Mouse (Mus musculus) forebrain, embryonic 12.5 days (tissue): ENCODE measurements at regions not wholly inside any gene's neighbourhood (a gene's known extent, or its start where the extent isn't known, plus 50 kb on each side); places are given as distances from the start of the nearest gene placed in this dataset.

ENCODE experiments used
- ATAC-seq: fragments of 200-750 bp; cut with Nextera tagmentation; 2 replicates; pipeline ENCODE4 v1.8.0; 2017; ENCODE audit warnings: moderate TSS enrichment; ENCODE audit not compliant: low FRiP score
- H3K27ac ChIP-seq: fragments of 300-500 bp; sonication (generic); 2 replicates; pipeline ENCODE4 v1.5.1; 2016; ENCODE audit warnings: mild to moderate bottlenecking
- H3K27me3 ChIP-seq: fragments of 300-500 bp; sonication (generic); 2 replicates; pipeline ENCODE4 v1.6.1; 2016; ENCODE audit warnings: mild to moderate bottlenecking
- H3K36me3 ChIP-seq: fragments of 300-500 bp; sonication (generic); replicated peaks from 2 replicates; pipeline ENCODE4 v1.6.1; 2016; ENCODE audit warnings: mild to moderate bottlenecking
- H3K4me1 ChIP-seq: fragments of 300-500 bp; sonication (generic); 2 replicates; pipeline ENCODE4 v1.6.1; 2016
- H3K4me2 ChIP-seq: fragments of 300-500 bp; sonication (generic); 2 replicates; pipeline ENCODE4 v1.6.1; 2016; ENCODE audit warnings: mild to moderate bottlenecking, moderate library complexity
- H3K4me3 ChIP-seq: fragments of 300-500 bp; sonication (generic); replicated peaks from 2 replicates; pipeline ENCODE4 v1.5.1; 2016; ENCODE audit warnings: mild to moderate bottlenecking
- H3K9ac ChIP-seq: fragments of 300-500 bp; sonication (generic); 2 replicates; pipeline ENCODE4 v1.6.1; 2016; ENCODE audit warnings: mild to moderate bottlenecking
- H3K9me3 ChIP-seq: fragments of 300-500 bp; sonication (generic); 2 replicates; pipeline ENCODE4 v1.6.1; 2016
- WGBS: fragments of 180-500 bp; shearing (Covaris S2); methylation state at CpG from one replicate; pipeline ENCODE4 v1.1.7; 2016; 5-methylcytosine and 5-hydroxymethylcytosine counted together

- no peaks in the 10 kb centered on the region for H3K9me3 ChIP-seq
- 83% methylated on average over 11 of the region's 11 CpGs for WGBS
- H3K4me1 ChIP-seq: no peaks in the 10 kb centered on the region
- no peaks in the 10 kb centered on the region for H3K36me3 ChIP-seq
- no peak overlapping the region for H3K4me3 ChIP-seq
- H3K9ac ChIP-seq: no peak overlapping the region
- no peak for ATAC-seq
- H3K27ac ChIP-seq: no peak overlapping the region
- no peak overlapping the region for H3K4me2 ChIP-seq
- no peaks in the 10 kb centered on the region for H3K27me3 ChIP-seq
Measured at GRCm38 (mm10) chr9:116335561-116336478, 160.7 kb upstream of the Tgfbr2 start.

GRCm38 (mm10) chr9:116333956-116334463, 158.8 kb upstream of the Tgfbr2 start:
- Histone ChIP-seq H3K9me3 (no peaks in the 10 kb centered on the region), H3K27me3 (no peaks in the 10 kb centered on the region), H3K4me2 (no peak overlapping the region), H3K36me3 (no peaks in the 10 kb centered on the region), H3K4me3 (no peak overlapping the region), H3K27ac (no peak overlapping the region), H3K9ac (no peak overlapping the region), H3K4me1 (no peaks in the 10 kb centered on the region)
- no peak for ATAC-seq
- WGBS: 82% methylated on average over 6 of the region's 6 CpGs

GRCm38 (mm10) chr9:116332485-116333118, 157.4 kb upstream of the Tgfbr2 start:
- no peak overlapping the region for H3K4me3 ChIP-seq

GRCm38 (mm10) chr9:116331406-116331805, 156.2 kb upstream of the Tgfbr2 start:
- Histone ChIP-seq H3K4me3 (no peak overlapping the region), H3K4me2 (no peak overlapping the region), H3K9me3 (no peaks in the 10 kb centered on the region), H3K9ac (no peak overlapping the region), H3K36me3 (no peaks in the 10 kb centered on the region), H3K27me3 (no peaks in the 10 kb centered on the region), H3K27ac (no peak overlapping the region), H3K4me1 (no peaks in the 10 kb centered on the region)
- ATAC-seq: no peak
- 86% methylated on average over 2 of the region's 2 CpGs for WGBS

More at GRCm38 (mm10) chr9:116332485-116333118, 157.4 kb upstream of the Tgfbr2 start:
- no peaks in the 10 kb centered on the region for H3K9me3 ChIP-seq
- no peak for ATAC-seq
- H3K36me3 ChIP-seq: no peaks in the 10 kb centered on the region
- H3K27me3 ChIP-seq: no peaks in the 10 kb centered on the region
- H3K27ac ChIP-seq: no peak overlapping the region
- H3K9ac ChIP-seq: no peak overlapping the region
- H3K4me1 ChIP-seq: no peaks in the 10 kb centered on the region
- WGBS: 88% methylated on average over 5 of the region's 5 CpGs
- no peak overlapping the region for H3K4me2 ChIP-seq

GRCm38 (mm10) chr9:116330796-116331195, 155.6 kb upstream of the Tgfbr2 start:
- H3K9ac ChIP-seq: no peak overlapping the region
- no peaks in the 10 kb centered on the region for H3K27me3 ChIP-seq
- H3K4me1 ChIP-seq: no peaks in the 10 kb centered on the region
- no peaks in the 10 kb centered on the region for H3K36me3 ChIP-seq
- 63% methylated on average over 5 of the region's 5 CpGs for WGBS
- H3K27ac ChIP-seq: no peak overlapping the region
- H3K4me3 ChIP-seq: no peak overlapping the region
- H3K9me3 ChIP-seq: no peaks in the 10 kb centered on the region
- no peak overlapping the region for H3K4me2 ChIP-seq
- no peak for ATAC-seq

- no peak for ATAC-seq
Measured at GRCm38 (mm10) chr9:116329147-116329546, 154.0 kb upstream of the Tgfbr2 start.

GRCm38 (mm10) chr9:116328201-116328600, 153.0 kb upstream of the Tgfbr2 start:
- H3K4me1 ChIP-seq: no peaks in the 10 kb centered on the region
- H3K27me3 ChIP-seq: no peaks in the 10 kb centered on the region
- no peak overlapping the region for H3K4me2 ChIP-seq
- 32% methylated on average over 3 of the region's 3 CpGs for WGBS
- H3K4me3 ChIP-seq: no peak overlapping the region
- no peak overlapping the region for H3K27ac ChIP-seq
- H3K9ac ChIP-seq: no peak overlapping the region
- H3K9me3 ChIP-seq: no peaks in the 10 kb centered on the region
- ATAC-seq: no peak
- H3K36me3 ChIP-seq: no peaks in the 10 kb centered on the region

More at GRCm38 (mm10) chr9:116329147-116329546, 154.0 kb upstream of the Tgfbr2 start:
- Histone ChIP-seq H3K4me2 (no peak overlapping the region), H3K27me3 (no peaks in the 10 kb centered on the region), H3K4me1 (no peaks in the 10 kb centered on the region), H3K4me3 (no peak overlapping the region), H3K27ac (no peak overlapping the region), H3K9me3 (no peaks in the 10 kb centered on the region), H3K9ac (no peak overlapping the region), H3K36me3 (no peaks in the 10 kb centered on the region)
- 88% methylated on average over 5 of the region's 5 CpGs for WGBS

- Histone ChIP-seq H3K4me1 (no peaks in the 10 kb centered on the region), H3K36me3 (no peaks in the 10 kb centered on the region), H3K27ac (no peak overlapping the region), H3K27me3 (no peaks in the 10 kb centered on the region), H3K4me2 (no peak overlapping the region), H3K9me3 (no peaks in the 10 kb centered on the region), H3K4me3 (no peak overlapping the region), H3K9ac (no peak overlapping the region)
- 92% methylated on average over 2 of the region's 2 CpGs for WGBS
- ATAC-seq: no peak
Measured at GRCm38 (mm10) chr9:116327080-116327479, 151.9 kb upstream of the Tgfbr2 start.

- Histone ChIP-seq H3K4me2 (no peak overlapping the region), H3K36me3 (no peaks in the 10 kb centered on the region), H3K9ac (no peak overlapping the region), H3K4me3 (no peak overlapping the region), H3K4me1 (no peaks in the 10 kb centered on the region), H3K27me3 (no peaks in the 10 kb centered on the region), H3K9me3 (no peaks in the 10 kb centered on the region), H3K27ac (no peak overlapping the region)
- ATAC-seq: no peak
- 79% methylated on average over 4 of the region's 4 CpGs for WGBS
Measured at GRCm38 (mm10) chr9:116324971-116325370, 149.8 kb upstream of the Tgfbr2 start.

- no peak for ATAC-seq
- no peaks in the 10 kb centered on the region for H3K9me3 ChIP-seq
- WGBS: 87% methylated on average over 9 of the region's 9 CpGs
- no peak overlapping the region for H3K27ac ChIP-seq
- no peaks in the 10 kb centered on the region for H3K4me1 ChIP-seq
- H3K36me3 ChIP-seq: no peaks in the 10 kb centered on the region
- H3K4me2 ChIP-seq: no peak overlapping the region
- H3K9ac ChIP-seq: no peak overlapping the region
- no peak overlapping the region for H3K4me3 ChIP-seq
- H3K27me3 ChIP-seq: no peaks in the 10 kb centered on the region
Measured at GRCm38 (mm10) chr9:116323871-116324721, 148.9 kb upstream of the Tgfbr2 start.

GRCm38 (mm10) chr9:116321908-116322307, 146.7 kb upstream of the Tgfbr2 start:
- Histone ChIP-seq H3K36me3 (no peaks in the 10 kb centered on the region), H3K27me3 (no peaks in the 10 kb centered on the region), H3K4me1 (no peaks in the 10 kb centered on the region), H3K4me3 (no peak overlapping the region), H3K9me3 (no peaks in the 10 kb centered on the region), H3K9ac (no peak overlapping the region), H3K27ac (no peak overlapping the region), H3K4me2 (no peak overlapping the region)
- 91% methylated on average over 6 of the region's 6 CpGs for WGBS
- no peak for ATAC-seq

GRCm38 (mm10) chr9:116319421-116319820, 144.3 kb upstream of the Tgfbr2 start:
- Histone ChIP-seq H3K36me3 (no peaks in the 10 kb centered on the region), H3K9ac (no peak overlapping the region), H3K27ac (no peak overlapping the region), H3K27me3 (no peaks in the 10 kb centered on the region), H3K4me1 (no peaks in the 10 kb centered on the region), H3K9me3 (no peaks in the 10 kb centered on the region), H3K4me3 (no peak overlapping the region), H3K4me2 (no peak overlapping the region)
- ATAC-seq: no peak
- 81% methylated on average over 3 of the region's 3 CpGs for WGBS
